Mouse (Mus musculus): ENCODE data around the gene C87414. TPM values are rescaled to one million over a fixed set of nuclear protein-coding genes. Genes with fewer than 3 reads are reported as not detected.
"Not testable (repeated sequence)": the region's sequence is repeated elsewhere in the genome, so short reads cannot be mapped to it uniquely, and the experiment has no call there.

C87414 gene
- total RNA-seq (2021), result not detected
- long read RNA-seq, experiment 1, result 0 reads
- long read RNA-seq, experiment 2, result 0 reads

DNA sequence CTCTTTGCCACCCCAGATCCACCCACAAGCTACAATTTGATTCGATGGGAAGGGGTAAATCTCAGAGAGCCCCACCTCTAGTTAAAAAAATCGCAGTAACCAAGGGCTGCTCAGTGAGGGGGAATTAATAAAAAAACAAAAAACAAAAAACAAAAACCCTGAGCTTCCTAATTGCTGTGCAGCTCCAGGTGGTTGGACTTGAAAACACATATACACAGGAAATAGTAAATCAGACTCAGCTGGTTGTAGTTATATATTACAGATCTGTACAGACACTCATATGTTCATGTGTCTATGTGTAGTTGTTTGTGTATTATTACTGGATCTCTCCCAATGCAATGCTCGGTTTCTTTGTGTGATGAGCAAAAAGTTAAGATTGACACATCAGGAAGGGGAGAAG lies at the start of gene C87414:
C87414 (minus strand) TSS at position 101 of the 400 bp plus-strand sequence.
- DNase-seq (ENCODE audit: low spot score in 2 of 2), result not testable (repeated sequence)

DNA sequence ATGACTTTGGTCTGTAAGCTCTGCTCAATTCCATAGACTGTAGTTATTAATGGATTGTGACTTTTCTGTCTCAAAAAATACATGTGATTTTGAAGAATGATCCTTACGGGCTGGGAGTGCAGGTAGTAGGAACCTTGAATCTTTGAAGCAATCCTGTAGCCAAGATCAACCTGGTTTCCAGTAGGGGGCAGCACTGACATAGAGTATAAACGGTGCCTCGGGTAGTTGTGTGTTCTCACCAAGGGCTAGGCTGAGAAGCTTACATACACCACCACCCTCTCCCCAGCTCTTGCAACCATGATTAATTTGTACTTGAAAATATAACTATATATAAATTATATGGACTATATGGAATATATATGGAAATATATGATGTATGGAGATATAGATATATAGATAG lies 13.3 kb upstream of the C87414 start:
- peak in 1 of 2 experiments; percentile 0 for DNase-seq (ENCODE audit: low spot score in 2 of 2)

Other genes starting within 250 kb of the C87414 start
- not detected for gene Gm16427, start 131.4 kb downstream of the C87414 start, total RNA-seq (2021)
- gene Gm7792, start 172.2 kb upstream of the C87414 start, total RNA-seq (2021), result not detected

Data from layer of hippocampus, postnatal 14 days (tissue).